Mouse (Mus musculus): ENCODE results near the gene Slc7a6os. TPM values are rescaled to one million over a fixed set of nuclear protein-coding genes. Genes with fewer than 3 reads are reported as not detected.

Gene Slc7a6os
- total and polyA plus RNA-seq, 2 experiments from 2014 or later: 35.2 to 40.5 TPM

DNA sequence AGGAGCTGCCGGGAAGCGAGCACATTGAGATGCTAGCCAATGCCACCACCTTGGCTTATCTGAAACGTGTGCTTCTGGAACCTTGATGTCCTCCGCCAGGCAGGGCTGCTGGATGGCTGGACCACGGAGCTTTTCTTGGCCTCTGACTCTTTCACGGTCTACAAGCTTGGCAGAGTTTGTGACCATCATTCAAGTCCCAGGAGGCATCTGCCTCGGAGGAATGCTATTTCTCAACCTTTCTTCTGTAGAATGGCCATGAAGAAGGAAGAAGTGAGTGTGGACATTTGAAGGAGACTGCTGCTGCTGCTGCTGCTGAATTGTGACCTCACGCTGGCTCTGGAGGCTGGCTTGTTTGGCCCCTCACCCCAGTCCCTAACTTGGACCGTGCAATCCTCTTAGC is 47.5 kb downstream of the Slc7a6os start:
- no peak for ATAC-seq (ENCODE audit: low FRiP score)
- H3K36me3 ChIP-seq (ENCODE audit: insufficient read depth, low read length): peaks cover 40% of the 10 kb centered on the region
- no peaks in the 10 kb centered on the region for H3K4me1 ChIP-seq (ENCODE audit: insufficient read depth, low read length)
- H3K27me3 ChIP-seq (ENCODE audit: insufficient read depth, low read length): no peaks in the 10 kb centered on the region
- no peaks in the 10 kb centered on the region for H3K9me3 ChIP-seq (ENCODE audit: low read length)
- DNase-seq (ENCODE audit: low spot score): no peak
- TF ChIP-seq CTCF (IDR thresholded peaks at IDR 0.05): no peak
- 92% methylated on average over 9 of the region's 9 CpGs for WGBS
- no peak overlapping the region for H3K9ac ChIP-seq (replicated peaks; ENCODE audit: low read length, poor library complexity, severe bottlenecking)
- H3K4me3 ChIP-seq (ENCODE audit: low read depth, low read length): no peak overlapping the region
- H3K4me2 ChIP-seq (ENCODE audit: low read depth, low read length, poor library complexity, severe bottlenecking): no peak overlapping the region
- H3K27ac ChIP-seq (ENCODE audit: low read depth, low read length): no peak overlapping the region

GRCm38 (mm10) chr8:106159876-106160275 is 50.9 kb downstream of the Slc7a6os start:
- ATAC-seq (ENCODE audit: low FRiP score) (no peak), DNase-seq (ENCODE audit: low spot score) (no peak)
- 94% methylated on average over 6 of the region's 6 CpGs for WGBS
- H3K27ac ChIP-seq (ENCODE audit: low read depth, low read length): no peak overlapping the region
- no peak overlapping the region for H3K4me2 ChIP-seq (ENCODE audit: low read depth, low read length, poor library complexity, severe bottlenecking)
- peaks cover 41% of the 10 kb centered on the region for H3K36me3 ChIP-seq (ENCODE audit: insufficient read depth, low read length)
- no peaks in the 10 kb centered on the region for H3K9me3 ChIP-seq (ENCODE audit: low read length)
- H3K9ac ChIP-seq (replicated peaks; ENCODE audit: low read length, poor library complexity, severe bottlenecking): no peak overlapping the region
- no peak for TF ChIP-seq CTCF (IDR thresholded peaks at IDR 0.05)
- no peak overlapping the region for H3K4me3 ChIP-seq (ENCODE audit: low read depth, low read length)
- no peaks in the 10 kb centered on the region for H3K4me1 ChIP-seq (ENCODE audit: insufficient read depth, low read length)
- no peaks in the 10 kb centered on the region for H3K27me3 ChIP-seq (ENCODE audit: insufficient read depth, low read length)

- 92% methylated on average over 10 of the region's 10 CpGs for WGBS
- no peak for TF ChIP-seq CTCF (IDR thresholded peaks at IDR 0.05)
- H3K27ac ChIP-seq (ENCODE audit: low read depth, low read length): no peak overlapping the region
- H3K4me3 ChIP-seq (ENCODE audit: low read depth, low read length): no peak overlapping the region
- H3K4me1 ChIP-seq (ENCODE audit: insufficient read depth, low read length): no peaks in the 10 kb centered on the region
- no peaks in the 10 kb centered on the region for H3K27me3 ChIP-seq (ENCODE audit: insufficient read depth, low read length)
- no peaks in the 10 kb centered on the region for H3K9me3 ChIP-seq (ENCODE audit: low read length)
- H3K36me3 ChIP-seq (ENCODE audit: insufficient read depth, low read length): peaks cover 32% of the 10 kb centered on the region
- DNase-seq (ENCODE audit: low spot score): no peak
- ATAC-seq (ENCODE audit: low FRiP score): no peak
- H3K9ac ChIP-seq (replicated peaks; ENCODE audit: low read length, poor library complexity, severe bottlenecking): no peak overlapping the region
- H3K4me2 ChIP-seq (ENCODE audit: low read depth, low read length, poor library complexity, severe bottlenecking): no peak overlapping the region
These were observed 52.4 kb downstream of the Slc7a6os start for GRCm38 (mm10) chr8:106158381-106158780.

GRCm38 (mm10) chr8:106157419-106157818 is 53.3 kb downstream of the Slc7a6os start:
- peaks cover 22% of the 10 kb centered on the region for H3K36me3 ChIP-seq (ENCODE audit: insufficient read depth, low read length)

DNA sequence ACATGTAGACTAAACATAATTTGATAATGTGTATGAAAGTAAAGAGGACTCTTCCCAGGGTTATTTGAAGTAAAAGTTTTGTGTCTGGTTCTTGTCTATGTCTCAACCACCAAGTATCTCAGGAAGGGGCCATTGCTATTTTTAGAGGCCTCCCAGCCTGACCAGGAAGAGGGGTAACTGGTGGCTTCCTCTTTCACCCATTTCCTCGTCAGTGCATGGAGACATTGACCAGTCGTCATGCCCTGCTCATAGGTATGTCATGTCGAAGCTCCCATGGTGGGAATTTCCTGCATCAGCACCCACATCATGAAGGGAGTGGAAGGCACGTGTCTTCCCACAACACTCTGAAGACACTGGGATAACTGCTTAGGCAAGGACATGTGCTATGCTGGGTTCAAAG is 57.9 kb downstream of the Slc7a6os start:
- H3K4me1 ChIP-seq (ENCODE audit: insufficient read depth, low read length): peaks cover 9% of the 10 kb centered on the region; the same call in 1 of the 2 replicates
- no peaks in the 10 kb centered on the region for H3K27me3 ChIP-seq (ENCODE audit: insufficient read depth, low read length)
- 0 out of 2 replicates have a peak, but pooled peaks cover 3% of the 10 kb centered on the region for H3K36me3 ChIP-seq (ENCODE audit: insufficient read depth, low read length)
- no peak for DNase-seq (ENCODE audit: low spot score)
- ATAC-seq (ENCODE audit: low FRiP score): no peak
- no peak overlapping the region for H3K4me2 ChIP-seq (ENCODE audit: low read depth, low read length, poor library complexity, severe bottlenecking)
- H3K27ac ChIP-seq (ENCODE audit: low read depth, low read length): no peak overlapping the region
- no peaks in the 10 kb centered on the region for H3K9me3 ChIP-seq (ENCODE audit: low read length)
- no peak overlapping the region for H3K9ac ChIP-seq (replicated peaks; ENCODE audit: low read length, poor library complexity, severe bottlenecking)
- TF ChIP-seq CTCF (IDR thresholded peaks at IDR 0.05): no peak
- WGBS: 80% methylated on average over 4 of the region's 4 CpGs
- no peak overlapping the region for H3K4me3 ChIP-seq (ENCODE audit: low read depth, low read length)

More at GRCm38 (mm10) chr8:106157419-106157818, 53.3 kb downstream of the Slc7a6os start:
- Histone ChIP-seq H3K27ac (ENCODE audit: low read depth, low read length) (no peak overlapping the region), H3K4me1 (ENCODE audit: insufficient read depth, low read length) (no peaks in the 10 kb centered on the region), H3K27me3 (ENCODE audit: insufficient read depth, low read length) (no peaks in the 10 kb centered on the region), H3K4me3 (ENCODE audit: low read depth, low read length) (no peak overlapping the region), H3K9me3 (ENCODE audit: low read length) (no peaks in the 10 kb centered on the region), H3K9ac (replicated peaks; ENCODE audit: low read length, poor library complexity, severe bottlenecking) (no peak overlapping the region), H3K4me2 (ENCODE audit: low read depth, low read length, poor library complexity, severe bottlenecking) (no peak overlapping the region)
- DNase-seq (ENCODE audit: low spot score): no peak
- no peak for TF ChIP-seq CTCF (IDR thresholded peaks at IDR 0.05)
- WGBS: 100% methylated on average over 1 of the region's 1 CpGs
- ATAC-seq (ENCODE audit: low FRiP score): no peak

DNA sequence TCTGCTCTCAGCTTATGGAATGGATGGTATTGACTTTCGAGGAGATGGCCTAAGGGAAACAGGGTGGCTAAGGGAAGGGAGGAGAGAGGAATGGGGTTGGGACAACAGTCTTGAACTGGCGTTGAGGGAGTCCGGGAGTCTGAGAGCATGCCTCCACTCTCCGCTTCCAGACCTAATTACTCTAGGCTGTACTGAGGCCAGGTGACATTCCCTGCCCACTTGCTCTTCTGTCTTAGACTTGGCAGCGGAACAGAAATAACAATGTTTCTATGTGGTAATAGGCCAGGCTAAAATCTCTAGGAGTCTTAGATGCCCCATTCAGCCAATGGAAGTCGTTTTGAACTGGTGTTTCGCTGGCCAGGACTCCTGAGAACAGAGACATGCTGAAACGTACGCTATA is 59.7 kb downstream of the Slc7a6os start:
- peak overlapping the region; percentile 63 for H3K4me2 ChIP-seq (ENCODE audit: low read depth, low read length, poor library complexity, severe bottlenecking)
- 84% methylated on average over 9 of the region's 9 CpGs for WGBS
- H3K9ac ChIP-seq (replicated peaks; ENCODE audit: low read length, poor library complexity, severe bottlenecking): peak overlapping the region; percentile 79
- no peaks in the 10 kb centered on the region for H3K27me3 ChIP-seq (ENCODE audit: insufficient read depth, low read length)
- no peak overlapping the region for H3K27ac ChIP-seq (ENCODE audit: low read depth, low read length)
- H3K4me3 ChIP-seq (ENCODE audit: low read depth, low read length): peak overlapping the region; percentile 77
- TF ChIP-seq CTCF (IDR thresholded peaks at IDR 0.05): no peak
- H3K4me1 ChIP-seq (ENCODE audit: insufficient read depth, low read length): peaks cover 9% of the 10 kb centered on the region; the same call in 1 of the 2 replicates
- H3K9me3 ChIP-seq (ENCODE audit: low read length): no peaks in the 10 kb centered on the region
- no peak for ATAC-seq (ENCODE audit: low FRiP score)
- 0 out of 2 replicates have a peak, but pooled peaks cover 3% of the 10 kb centered on the region for H3K36me3 ChIP-seq (ENCODE audit: insufficient read depth, low read length)
- DNase-seq (ENCODE audit: low spot score): no peak

Other genes starting within 250 kb of the Slc7a6os start
- 11.8 and 12.1 TPM in 2 replicates for gene Slc12a4, start 244.8 kb downstream of the Slc7a6os start, total RNA-seq (2014; rRNA removed)
- gene Slc12a4, start 244.8 kb downstream of the Slc7a6os start, polyA plus RNA-seq (2015; fragmentation: Nextera tagmentation; extraction: Ambion mirVana): 9.6 and 12.0 TPM in 2 replicates
- gene Dpep3, start 231.5 kb downstream of the Slc7a6os start, total RNA-seq (2014; rRNA removed): not detected in 2 replicates
- not detected in 2 replicates for gene Dpep3, start 231.5 kb downstream of the Slc7a6os start, polyA plus RNA-seq (2015; fragmentation: Nextera tagmentation; extraction: Ambion mirVana)
- gene Dus2, start 219.6 kb downstream of the Slc7a6os start, total RNA-seq (2014; rRNA removed): 16.3 and 18.8 TPM in 2 replicates
- 21.3 and 22.2 TPM in 2 replicates for gene Dus2, start 219.6 kb downstream of the Slc7a6os start, polyA plus RNA-seq (2015; fragmentation: Nextera tagmentation; extraction: Ambion mirVana)
- gene Dpep2nb, start 205.0 kb downstream of the Slc7a6os start, total RNA-seq (2014; rRNA removed): not detected in 2 replicates
- not detected in 2 replicates for gene Dpep2nb, start 205.0 kb downstream of the Slc7a6os start, polyA plus RNA-seq (2015; fragmentation: Nextera tagmentation; extraction: Ambion mirVana)
- 29.7 and 36.3 TPM in 2 replicates for gene Ddx28, start 199.1 kb downstream of the Slc7a6os start, total RNA-seq (2014; rRNA removed)
- gene Ddx28, start 199.1 kb downstream of the Slc7a6os start, polyA plus RNA-seq (2015; fragmentation: Nextera tagmentation; extraction: Ambion mirVana): 22.8 and 22.9 TPM in 2 replicates
- 16.5 and 18.0 TPM in 2 replicates for gene Nfatc3, start 152.1 kb downstream of the Slc7a6os start, total RNA-seq (2014; rRNA removed)
- gene Nfatc3, start 152.1 kb downstream of the Slc7a6os start, polyA plus RNA-seq (2015; fragmentation: Nextera tagmentation; extraction: Ambion mirVana): 1.8 and 2.7 TPM in 2 replicates
- 0.77 TPM in 1 of 2 replicates, not detected in the other for gene Esrp2, start 74.0 kb downstream of the Slc7a6os start, total RNA-seq (2014; rRNA removed)
- 0.31 TPM in 1 of 2 replicates, not detected in the other for gene Esrp2, start 74.0 kb downstream of the Slc7a6os start, polyA plus RNA-seq (2015; fragmentation: Nextera tagmentation; extraction: Ambion mirVana)
- 21.3 and 22.5 TPM in 2 replicates for gene Pla2g15, start 60.5 kb downstream of the Slc7a6os start, total RNA-seq (2014; rRNA removed)
- 16.7 and 18.7 TPM in 2 replicates for gene Pla2g15, start 60.5 kb downstream of the Slc7a6os start, polyA plus RNA-seq (2015; fragmentation: Nextera tagmentation; extraction: Ambion mirVana)
- gene Slc7a6, start 42.1 kb downstream of the Slc7a6os start, total RNA-seq (2014; rRNA removed): 37.1 and 44.3 TPM in 2 replicates
- gene Slc7a6, start 42.1 kb downstream of the Slc7a6os start, polyA plus RNA-seq (2015; fragmentation: Nextera tagmentation; extraction: Ambion mirVana): 40.2 and 41.7 TPM in 2 replicates
- 60.0 and 71.6 TPM in 2 replicates for gene Prmt7, start within 50 bp of the Slc7a6os start, total RNA-seq (2014; rRNA removed)
- gene Prmt7, start within 50 bp of the Slc7a6os start, polyA plus RNA-seq (2015; fragmentation: Nextera tagmentation; extraction: Ambion mirVana): 51.9 and 58.3 TPM in 2 replicates
- gene Smpd3, start 127.1 kb upstream of the Slc7a6os start, total RNA-seq (2014; rRNA removed): 111 and 114 TPM in 2 replicates
- gene Smpd3, start 127.1 kb upstream of the Slc7a6os start, polyA plus RNA-seq (2015; fragmentation: Nextera tagmentation; extraction: Ambion mirVana): 74.0 and 81.5 TPM in 2 replicates
- gene Zfp90, start 204.4 kb upstream of the Slc7a6os start, total RNA-seq (2014; rRNA removed): 28.6 and 30.4 TPM in 2 replicates
- gene Zfp90, start 204.4 kb upstream of the Slc7a6os start, polyA plus RNA-seq (2015; fragmentation: Nextera tagmentation; extraction: Ambion mirVana): 34.8 and 36.5 TPM in 2 replicates